10 mouse cellular contexts compared by ENCODE assay signal in the genomic region with DNA sequence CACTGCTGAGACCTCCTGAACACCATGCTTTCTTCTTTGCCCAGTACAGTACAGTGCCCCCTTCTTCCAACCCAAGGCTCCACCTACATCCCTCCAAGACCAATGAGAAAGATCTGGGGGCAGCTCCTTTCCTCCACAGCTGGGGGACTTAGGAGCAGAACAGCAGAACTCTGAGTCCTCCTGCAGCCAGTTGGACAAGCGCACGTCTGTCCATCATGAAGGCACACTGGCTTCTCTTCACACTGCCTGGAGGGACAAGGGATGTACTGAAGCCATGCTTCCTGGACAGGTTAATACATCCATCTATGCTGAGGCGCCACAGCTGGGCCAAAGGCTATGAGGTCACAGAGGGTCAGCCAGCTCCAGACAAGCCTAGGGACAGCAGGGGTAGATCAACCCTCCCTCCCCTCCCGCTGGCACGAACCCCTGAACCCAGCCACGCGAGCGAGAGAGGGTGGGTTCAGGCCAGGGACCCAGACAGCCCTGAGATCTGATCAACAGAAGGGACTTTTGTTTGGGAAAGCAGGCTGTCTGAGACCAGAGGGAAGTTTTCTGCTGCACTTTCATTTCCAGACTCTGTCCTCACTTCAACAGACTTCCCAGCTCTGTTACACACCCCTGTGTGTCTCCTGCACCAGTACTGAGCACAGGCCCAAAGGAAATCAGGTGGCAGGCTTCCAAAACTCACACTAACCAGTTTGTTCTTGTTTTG. TPM values are rescaled to one million over a fixed set of nuclear protein-coding genes. Genes with fewer than 3 reads are reported as not detected.
DNase-seq lines count a peak whose midpoint lies in the region; ATAC-seq and TF ChIP-seq lines count a peak whose summit lies in the region.
"Had no signal": no experiment of that assay in that cellular context is flagged by ENCODE, and none has a peak within 500 bp of the region (broad histone marks: within the 10 kb centered on the region; RNA-seq: fewer than 3 reads in every experiment).

No protein-coding gene starts in this region.

- intact Hi-C loops in left cerebral cortex, adult 2 months (cut with DNase I) = no loop called here

- no peaks in the 10 kb centered on the region for H3K9me3 ChIP-seq in forebrain, embryonic 13.5 days (replicated peaks)
- H3K9me3 ChIP-seq in forebrain, embryonic 14.5 days (replicated peaks; ENCODE audit: control insufficient read depth, low read length) = no peaks in the 10 kb centered on the region
- H3K9me3 ChIP-seq in embryonic facial prominence, embryonic 14.5 days (ENCODE audit: control insufficient read depth, low read length) = no peaks in the 10 kb centered on the region
- H3K9me3 ChIP-seq in hindbrain, embryonic 16.5 days (ENCODE audit: control insufficient read depth, low read length) = no peaks in the 10 kb centered on the region

- H3K9ac ChIP-seq in forebrain, embryonic 13.5 days = peak overlapping the region; percentile 27; the same call in 1 of the 2 replicates
- H3K9ac ChIP-seq in forebrain, embryonic 14.5 days (ENCODE audit: low read length) = no peak overlapping the region
- H3K9ac ChIP-seq in embryonic facial prominence, embryonic 14.5 days (ENCODE audit: low read depth, low read length) = no peak overlapping the region
- H3K9ac ChIP-seq in hindbrain, embryonic 16.5 days (ENCODE audit: low read depth, low read length) = no peak overlapping the region
- H3K9ac ChIP-seq: liver, embryonic 14.5 days had no signal

- no peak overlapping the region for H3K4me2 ChIP-seq in forebrain, embryonic 13.5 days
- no peak overlapping the region for H3K4me2 ChIP-seq in forebrain, embryonic 14.5 days (ENCODE audit: low read length)
- H3K4me2 ChIP-seq in embryonic facial prominence, embryonic 14.5 days (ENCODE audit: low read depth, low read length) = no peak overlapping the region
- H3K4me2 ChIP-seq in hindbrain, embryonic 16.5 days (ENCODE audit: low read length) = no peak overlapping the region

- no peaks in the 10 kb centered on the region for H3K27me3 ChIP-seq in forebrain, embryonic 13.5 days
- no peaks in the 10 kb centered on the region for H3K27me3 ChIP-seq in forebrain, embryonic 14.5 days (replicated peaks; ENCODE audit: control insufficient read depth, insufficient read depth, low read length)
- H3K27me3 ChIP-seq in embryonic facial prominence, embryonic 14.5 days (replicated peaks; ENCODE audit: control insufficient read depth, insufficient read depth, low read length) = no peaks in the 10 kb centered on the region
- H3K27me3 ChIP-seq in hindbrain, embryonic 16.5 days (replicated peaks; ENCODE audit: control insufficient read depth, insufficient read depth, low read length) = no peaks in the 10 kb centered on the region

- TF ChIP-seq CTCF in left cerebral cortex, adult 2 months (IDR thresholded peaks at IDR 0.05) = no peak

- peak; percentile 22; the same call in 1 of the 2 replicates for ATAC-seq in forebrain, embryonic 13.5 days
- no peak for ATAC-seq in forebrain, embryonic 14.5 days
- ATAC-seq in embryonic facial prominence, embryonic 14.5 days (ENCODE audit: low read depth) = peak; percentile 48
- peak; percentile 26; the same call in 1 of the 2 replicates for ATAC-seq in hindbrain, embryonic 16.5 days
- ATAC-seq in granulocyte monocyte progenitor cell, adult 5-6 weeks (replicated peaks; ENCODE audit: poor library complexity, severe bottlenecking) = no peak

- H3K27ac ChIP-seq in forebrain, embryonic 13.5 days = no peak overlapping the region; the same call in 1 of the 2 replicates
- no peak overlapping the region for H3K27ac ChIP-seq in forebrain, embryonic 14.5 days (ENCODE audit: low read depth, low read length)
- H3K27ac ChIP-seq in embryonic facial prominence, embryonic 14.5 days (replicated peaks; ENCODE audit: low read depth, low read length) = peak overlapping the region; percentile 35
- no peak overlapping the region for H3K27ac ChIP-seq in hindbrain, embryonic 16.5 days (ENCODE audit: low read depth, low read length)
- H3K27ac ChIP-seq in left cerebral cortex, adult 2 months = no peak overlapping the region
- H3K27ac ChIP-seq: liver, embryonic 14.5 days had no signal

- H3K4me3 ChIP-seq in forebrain, embryonic 13.5 days = no peak overlapping the region
- H3K4me3 ChIP-seq in forebrain, embryonic 14.5 days (ENCODE audit: low read depth, low read length) = no peak overlapping the region
- no peak overlapping the region for H3K4me3 ChIP-seq in embryonic facial prominence, embryonic 14.5 days (ENCODE audit: low read depth, low read length)
- H3K4me3 ChIP-seq in hindbrain, embryonic 16.5 days (ENCODE audit: low read length) = no peak overlapping the region
- H3K4me3 ChIP-seq in left cerebral cortex, adult 2 months = no peak overlapping the region
- H3K4me3 ChIP-seq: erythroblast, embryonic 14.5 days had no signal

- H3K4me1 ChIP-seq in forebrain, embryonic 13.5 days = peaks cover 22% of the 10 kb centered on the region
- peaks cover 5% of the 10 kb centered on the region; the same call in 1 of the 2 replicates for H3K4me1 ChIP-seq in forebrain, embryonic 14.5 days (ENCODE audit: control insufficient read depth, insufficient read depth, low read length)
- peaks cover 31% of the 10 kb centered on the region for H3K4me1 ChIP-seq in embryonic facial prominence, embryonic 14.5 days (ENCODE audit: control insufficient read depth, insufficient read depth, low read length)
- H3K4me1 ChIP-seq in hindbrain, embryonic 16.5 days (ENCODE audit: control insufficient read depth, insufficient read depth, low read depth, low read length) = peaks cover 7% of the 10 kb centered on the region

- no peaks in the 10 kb centered on the region for H3K36me3 ChIP-seq in forebrain, embryonic 13.5 days (ENCODE audit: poor library complexity, severe bottlenecking)
- no peaks in the 10 kb centered on the region for H3K36me3 ChIP-seq in forebrain, embryonic 14.5 days (ENCODE audit: control insufficient read depth, insufficient read depth, low read length)
- H3K36me3 ChIP-seq in embryonic facial prominence, embryonic 14.5 days (ENCODE audit: control insufficient read depth, insufficient read depth, low read length) = no peaks in the 10 kb centered on the region; the same call in 1 of the 2 replicates
- H3K36me3 ChIP-seq in hindbrain, embryonic 16.5 days (ENCODE audit: control insufficient read depth, insufficient read depth, low read length) = no peaks in the 10 kb centered on the region

- WGBS in forebrain, embryonic 13.5 days = 65% methylated on average over 8 of the region's 8 CpGs
- 75% methylated on average over 8 of the region's 8 CpGs for WGBS in forebrain, embryonic 14.5 days
- 28% methylated on average over 7 of the region's 8 CpGs for WGBS in embryonic facial prominence, embryonic 14.5 days
- WGBS in hindbrain, embryonic 16.5 days = 70% methylated on average over 8 of the region's 8 CpGs

- DNase-seq in forebrain, embryonic 14.5 days (ENCODE audit: low spot score) = no peak
- DNase-seq in embryonic facial prominence, embryonic 14.5 days (ENCODE audit: low spot score) = peak; percentile 68
- DNase-seq in lung, postnatal 36 days = peak; percentile 57
- no peak for DNase-seq in layer of hippocampus, adult 8-10 months (ENCODE audit: low spot score in 2 of 2)
- DNase-seq in left cerebral cortex, adult 2 months (ENCODE audit: extremely low spot score in 1 of 2, low spot score in 2 of 2) = no peak

RNA-seq across cellular contexts. Expression of a gene that starts 27.6 kb away (rescaled TPM):
- polyA plus RNA-seq in forebrain, embryonic 13.5 days (2015; fragmentation: Nextera tagmentation; extraction: Ambion mirVana) = 5.6 and 6.5 TPM in 2 replicates
- polyA plus RNA-seq in forebrain, embryonic 14.5 days (2014; fragmentation: Nextera tagmentation; extraction: Ambion mirVana) = 3.3 and 4.1 TPM in 2 replicates
- 14.7 and 15.1 TPM in 2 replicates for polyA plus RNA-seq in embryonic facial prominence, embryonic 14.5 days (2014; fragmentation: Nextera tagmentation; extraction: Ambion mirVana)
- 1.8 and 2.1 TPM in 2 replicates for polyA plus RNA-seq in hindbrain, embryonic 16.5 days (2015; fragmentation: Nextera tagmentation; extraction: Ambion mirVana)
- total RNA-seq in layer of hippocampus, adult 8-10 months (2022) = 1 to 10 TPM; 3.7 to 7.0 (median 5.0) TPM
- 1 to 10 TPM; 3.4 TPM for total RNA-seq in left cerebral cortex, adult 2 months (2021)
- total RNA-seq in granulocyte monocyte progenitor cell, adult 5-6 weeks (2014; fragmentation: Nextera tagmentation) = not detected in 2 replicates
- total RNA-seq in granulocyte monocyte progenitor cell, adult 5-6 weeks (2017) = not detected in 2 replicates
- polyA plus RNA-seq: erythroblast, embryonic 14.5 days had no signal

Comparison
In these comparisons a context has a peak if more than half of its experiments do, and no peak if none do; other contexts are left out.
1. ATAC-seq: peak in forebrain, embryonic 13.5 days (single experiment), embryonic facial prominence, embryonic 14.5 days (single experiment) and hindbrain, embryonic 16.5 days (single experiment); none in forebrain, embryonic 14.5 days (single experiment) and granulocyte monocyte progenitor cell, adult 5-6 weeks (single experiment).
2. DNase-seq: peak in embryonic facial prominence, embryonic 14.5 days (single experiment) and lung, postnatal 36 days (single experiment); none in forebrain, embryonic 14.5 days (single experiment), layer of hippocampus, adult 8-10 months (0 of 2) and left cerebral cortex, adult 2 months (0 of 2).